Mouse (Mus musculus) forebrain, embryonic 10.5 days (tissue): ENCODE measurements around the gene Os9. TPM values are rescaled to one million over a fixed set of nuclear protein-coding genes. Genes with fewer than 3 reads are reported as not detected.
A peak's percentile ranks its signal among the peaks of the same experiment; 100 is the strongest.
"Not testable (repeated sequence)": the region's sequence is repeated elsewhere in the genome, so short reads cannot be mapped to it uniquely, and the experiment has no call there.

Experiments
- DNase-seq: peaks from one replicate; pipeline ENCODE4 v3.0.0-alpha.2; 2017; ENCODE audit warnings: low spot score; ENCODE audit errors: extremely low spot score
- H3K27ac ChIP-seq: fragments of 300-500 bp; sonication (generic); 2 replicates; pipeline ENCODE4 v1.5.1; 2016; ENCODE audit warnings: mild to moderate bottlenecking
- H3K27me3 ChIP-seq: fragments of 300-500 bp; sonication (generic); 2 replicates; pipeline ENCODE4 v1.6.1; 2016; ENCODE audit warnings: mild to moderate bottlenecking; ENCODE audit not compliant: poor library complexity, severe bottlenecking
- H3K36me3 ChIP-seq: fragments of 300-500 bp; sonication (generic); replicated peaks from 2 replicates; pipeline ENCODE4 v1.6.1; 2016; ENCODE audit warnings: mild to moderate bottlenecking, moderate library complexity
- H3K4me1 ChIP-seq: fragments of 300-500 bp; sonication (generic); 2 replicates; pipeline ENCODE4 v1.6.1; 2016
- H3K4me3 ChIP-seq: fragments of 300-500 bp; sonication (generic); 2 replicates; pipeline ENCODE4 v1.5.1; 2016; ENCODE audit warnings: mild to moderate bottlenecking, moderate library complexity
- H3K9me3 ChIP-seq: fragments of 300-500 bp; sonication (generic); 2 replicates; pipeline ENCODE4 v1.6.1; 2016; ENCODE audit warnings: mild to moderate bottlenecking, moderate library complexity
- WGBS: fragments of 180-500 bp; shearing (Covaris S2); methylation state at CpG from one replicate; pipeline ENCODE4 v1.1.7; 2016; 5-methylcytosine and 5-hydroxymethylcytosine counted together
- polyA plus RNA-seq: library from polyadenylated mRNA; unstranded; fragments of >200 nt; fragmentation: Nextera tagmentation; extraction: Ambion mirVana; gene quantifications from 2 replicates; pipeline ENCODE4 v1.2.1, GENCODE M21; 2016

Os9 gene
- polyA plus RNA-seq, 1 experiment from 2014 or later, result 54.2 TPM

GRCm38 (mm10) chr10:127072270-127072669 is 48.7 kb downstream of the Os9 start:
- DNase-seq, H3K4me3 ChIP-seq, H3K27ac ChIP-seq, H3K9me3 ChIP-seq: not testable (repeated sequence)
- Histone ChIP-seq H3K27me3 (peaks cover 22% of the 10 kb centered on the region), H3K36me3 (peaks cover 16% of the 10 kb centered on the region), H3K4me1 (peaks cover 43% of the 10 kb centered on the region)
- WGBS, result 89% methylated on average over 4 of the region's 4 CpGs

- no peaks in the 10 kb centered on the region for H3K9me3 ChIP-seq
- H3K27ac ChIP-seq, result peak overlapping the region; percentile 92; the same call in 1 of the 2 replicates
- 86% methylated on average over 9 of the region's 9 CpGs for WGBS
- DNase-seq, result no peak
- peaks cover 27% of the 10 kb centered on the region for H3K36me3 ChIP-seq
- peaks cover 12% of the 10 kb centered on the region; the same call in 1 of the 2 replicates for H3K27me3 ChIP-seq
- H3K4me1 ChIP-seq, result peaks cover 47% of the 10 kb centered on the region
- H3K4me3 ChIP-seq, result peak overlapping the region; percentile 66
Measured at GRCm38 (mm10) chr10:127071203-127071602, 49.7 kb downstream of the Os9 start.

GRCm38 (mm10) chr10:127070190-127071121 is 50.5 kb downstream of the Os9 start, which contains the start of gene Tspan31:
Gene Tspan31, minus strand, starts transcription at chr10:127070264.
- Histone ChIP-seq H3K27ac (peak within 1 kb of the TSS; percentile 92), H3K36me3 (peaks cover 34% of the 10 kb centered on the region), H3K9me3 (no peaks in the 10 kb centered on the region), H3K4me1 (peaks cover 51% of the 10 kb centered on the region), H3K4me3 (peak within 1 kb of the TSS; percentile 66), H3K27me3 (peaks cover 6% of the 10 kb centered on the region; the same call in 1 of the 2 replicates)
- DNase-seq, result peak; percentile 92
- 4% methylated on average over 36 of the region's 36 CpGs for WGBS

GRCm38 (mm10) chr10:127069281-127070189 is 51.4 kb downstream of the Os9 start:
- H3K36me3 ChIP-seq, result peaks cover 43% of the 10 kb centered on the region
- peak overlapping the region; percentile 66 for H3K4me3 ChIP-seq
- no peaks in the 10 kb centered on the region for H3K9me3 ChIP-seq
- peaks cover 55% of the 10 kb centered on the region for H3K4me1 ChIP-seq
- 9% methylated on average over 30 of the region's 30 CpGs for WGBS
- no peaks in the 10 kb centered on the region for H3K27me3 ChIP-seq
- peak overlapping the region; percentile 92 for H3K27ac ChIP-seq
- DNase-seq, result no peak

- peak overlapping the region; percentile 92 for H3K27ac ChIP-seq
- no peaks in the 10 kb centered on the region for H3K27me3 ChIP-seq
- no peaks in the 10 kb centered on the region for H3K9me3 ChIP-seq
- H3K4me1 ChIP-seq, result peaks cover 59% of the 10 kb centered on the region
- no peak for DNase-seq
- WGBS, result 87% methylated on average over 9 of the region's 9 CpGs
- peaks cover 48% of the 10 kb centered on the region for H3K36me3 ChIP-seq
- H3K4me3 ChIP-seq, result peak overlapping the region; percentile 66
Measured at GRCm38 (mm10) chr10:127068360-127069038, 52.4 kb downstream of the Os9 start.

GRCm38 (mm10) chr10:127066519-127067018 is 54.4 kb downstream of the Os9 start:
- Histone ChIP-seq H3K36me3 (peaks cover 48% of the 10 kb centered on the region), H3K9me3 (no peaks in the 10 kb centered on the region), H3K27ac (no peak overlapping the region), H3K4me1 (peaks cover 68% of the 10 kb centered on the region), H3K27me3 (peaks cover 5% of the 10 kb centered on the region), H3K4me3 (peak overlapping the region; percentile 26)
- DNase-seq, result no peak
- WGBS, result 90% methylated on average over 14 of the region's 14 CpGs

GRCm38 (mm10) chr10:127065981-127066380 is 55.0 kb downstream of the Os9 start:
- Histone ChIP-seq H3K27me3 (peaks cover 11% of the 10 kb centered on the region), H3K27ac (no peak overlapping the region), H3K36me3 (peaks cover 48% of the 10 kb centered on the region), H3K4me1 (peaks cover 70% of the 10 kb centered on the region), H3K9me3 (no peaks in the 10 kb centered on the region), H3K4me3 (peak overlapping the region; percentile 25; the same call in 1 of the 2 replicates)
- WGBS, result 91% methylated on average over 9 of the region's 9 CpGs
- DNase-seq, result no peak

- Histone ChIP-seq H3K4me3 (peak overlapping the region; percentile 86), H3K27ac (peak overlapping the region; percentile 99), H3K9me3 (no peaks in the 10 kb centered on the region), H3K4me1 (peaks cover 77% of the 10 kb centered on the region), H3K27me3 (peaks cover 29% of the 10 kb centered on the region), H3K36me3 (peaks cover 48% of the 10 kb centered on the region)
- no peak for DNase-seq
- WGBS, result 16% methylated on average over 37 of the region's 37 CpGs
Measured at GRCm38 (mm10) chr10:127063913-127064870, 56.7 kb downstream of the Os9 start.

GRCm38 (mm10) chr10:127063239-127063872 is 57.6 kb downstream of the Os9 start, which contains the start of gene Cdk4:
Gene Cdk4, plus strand, starts transcription at chr10:127063534.
- peaks cover 77% of the 10 kb centered on the region for H3K4me1 ChIP-seq
- H3K9me3 ChIP-seq, result no peaks in the 10 kb centered on the region
- H3K4me3 ChIP-seq, result peak within 1 kb of the TSS; percentile 86
- peak; percentile 100 for DNase-seq
- peaks cover 37% of the 10 kb centered on the region for H3K27me3 ChIP-seq
- WGBS, result under 1% methylated on average over 46 of the region's 46 CpGs
- H3K36me3 ChIP-seq, result peaks cover 43% of the 10 kb centered on the region
- H3K27ac ChIP-seq, result peak within 1 kb of the TSS; percentile 99

- 81% methylated on average over 5 of the region's 5 CpGs for WGBS
- DNase-seq, result no peak
- peak overlapping the region; percentile 99; the same call in 1 of the 2 replicates for H3K27ac ChIP-seq
- H3K4me3 ChIP-seq, result peak overlapping the region; percentile 86; the same call in 1 of the 2 replicates
- peaks cover 42% of the 10 kb centered on the region for H3K27me3 ChIP-seq
- no peaks in the 10 kb centered on the region for H3K9me3 ChIP-seq
- H3K36me3 ChIP-seq, result peaks cover 36% of the 10 kb centered on the region
- H3K4me1 ChIP-seq, result peaks cover 75% of the 10 kb centered on the region
Measured at GRCm38 (mm10) chr10:127062503-127062902, 58.4 kb downstream of the Os9 start.
